Mouse (Mus musculus) monocyte, adult 2 months (primary cell): Measurements from ENCODE around the gene Eng.

Source experiments
- DNase-seq, 2 experiments: peaks; one replicate each; pipeline ENCODE4 v3.0.0; 2022; ENCODE audit warnings: low spot score in 2 of 2, low read depth in 1 of 2

Eng gene

GRCm38 (mm10) chr2:32728463-32728862 lies 82.1 kb downstream of the Eng start:
- DNase-seq: no peak

GRCm38 (mm10) chr2:32729547-32729946 lies 83.2 kb downstream of the Eng start:
- DNase-seq: no peak

- DNase-seq: no peak
Observed at GRCm38 (mm10) chr2:32730854-32731253, 84.5 kb downstream of the Eng start.

GRCm38 (mm10) chr2:32731911-32732310 lies 85.5 kb downstream of the Eng start:
- no peak for DNase-seq
